Mouse (Mus musculus) midbrain, postnatal 0 days (tissue): ENCODE results near the gene Olfr716. TPM values are rescaled to one million over a fixed set of nuclear protein-coding genes. Genes with fewer than 3 reads are reported as not detected.
"Not testable (repeated sequence)": the region's sequence is repeated elsewhere in the genome, so short reads cannot be mapped to it uniquely, and the experiment has no call there.

Source experiments
- ATAC-seq: fragments of 200-750 bp; cut with Nextera tagmentation; 2 replicates; pipeline ENCODE4 v1.8.0; 2017; ENCODE audit warnings: moderate number of reproducible peaks, mild to moderate bottlenecking, moderate TSS enrichment, moderate library complexity; ENCODE audit not compliant: low FRiP score
- DNase-seq: peaks from one replicate; pipeline ENCODE4 v3.0.0-alpha.2; 2015; ENCODE audit warnings: low spot score
- H3K27ac ChIP-seq: fragments of 300-500 bp; sonication (generic); 2 replicates; pipeline ENCODE4 v1.5.1; 2014; ENCODE audit warnings: low read depth, mild to moderate bottlenecking, low read length, mixed read lengths
- H3K27me3 ChIP-seq: fragments of 300-500 bp; sonication (generic); 2 replicates; pipeline ENCODE4 v1.6.1; 2014; ENCODE audit warnings: low read length, control low read depth, mixed read lengths; ENCODE audit not compliant: insufficient read depth
- H3K36me3 ChIP-seq: fragments of 300-500 bp; sonication (generic); 2 replicates; pipeline ENCODE4 v1.6.1; 2014; ENCODE audit warnings: low read length, control low read depth, mixed read lengths; ENCODE audit not compliant: insufficient read depth
- H3K4me1 ChIP-seq: fragments of 300-500 bp; sonication (generic); 2 replicates; pipeline ENCODE4 v1.6.1; 2014; ENCODE audit warnings: mild to moderate bottlenecking, control low read depth, antibody characterized with exemption, low read length, mixed read lengths; ENCODE audit not compliant: insufficient read depth
- H3K4me2 ChIP-seq: fragments of 300-500 bp; sonication (generic); 2 replicates; pipeline ENCODE4 v1.6.1; 2014; ENCODE audit warnings: low read depth, mild to moderate bottlenecking, low read length, mixed read lengths; ENCODE audit not compliant: poor library complexity, severe bottlenecking
- H3K4me3 ChIP-seq: fragments of 300-500 bp; sonication (generic); 2 replicates; pipeline ENCODE4 v1.5.1; 2014; ENCODE audit warnings: low read depth, mild to moderate bottlenecking, low read length, moderate library complexity
- H3K9ac ChIP-seq: fragments of 300-500 bp; sonication (generic); replicated peaks from 2 replicates; pipeline ENCODE4 v1.6.1; 2014; ENCODE audit warnings: mild to moderate bottlenecking, low read length, moderate library complexity, mixed read lengths; ENCODE audit not compliant: poor library complexity, severe bottlenecking
- H3K9me3 ChIP-seq: fragments of 300-500 bp; sonication (generic); 2 replicates; pipeline ENCODE4 v1.6.1; 2016; ENCODE audit warnings: low read length, control low read depth
- CTCF ChIP-seq: IDR thresholded peaks from 2 replicates; pipeline ENCODE4 v1.5.1; 2016; ENCODE audit warnings: antibody characterized with exemption, mild to moderate bottlenecking
- WGBS: fragments of 180-500 bp; shearing (Covaris S2); extraction: QIAGEN DNeasy Blood & Tissue Kit; methylation state at CpG from one replicate; pipeline ENCODE4 v1.1.7; 2014; 5-methylcytosine and 5-hydroxymethylcytosine counted together
- polyA plus RNA-seq: library from polyadenylated mRNA; unstranded; fragments of >200 nt; fragmentation: Nextera tagmentation; extraction: Ambion mirVana; gene quantifications from 2 replicates; pipeline ENCODE4 v1.2.1, GENCODE M21; 2015
- total RNA-seq: library from RNA; depleted of rRNA; stranded (reverse); fragments of >200 nt; gene quantifications from 2 replicates; pipeline ENCODE4 v1.2.3, GENCODE M21; 2014; rRNA removed

Gene Olfr716
- total RNA-seq (not detected in 2 replicates), polyA plus RNA-seq (not detected in 2 replicates)

DNA sequence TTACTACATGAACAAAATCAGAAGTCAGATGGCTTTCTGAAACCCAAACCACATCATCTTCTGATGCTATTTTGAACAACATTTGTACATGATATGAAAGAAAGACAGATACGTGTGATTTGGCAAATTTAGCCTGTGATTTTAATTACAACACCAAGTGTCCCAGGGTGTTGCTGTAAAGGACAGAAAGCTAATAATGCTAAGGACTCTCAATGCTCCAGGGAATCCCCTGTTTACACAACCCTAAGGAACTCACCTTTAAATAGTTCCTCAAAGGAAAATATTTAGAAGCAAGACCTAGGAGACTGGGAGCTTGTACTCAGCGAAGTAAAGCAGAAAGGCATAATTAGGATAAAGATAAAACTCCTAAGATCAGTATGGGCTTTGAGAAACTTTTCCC, at the start of gene Olfr716:
Olfr716 (plus strand) TSS at position 301 of the 400 bp plus-strand sequence.
- H3K9ac ChIP-seq, H3K4me2 ChIP-seq, ATAC-seq, H3K4me1 ChIP-seq, H3K36me3 ChIP-seq, H3K4me3 ChIP-seq, H3K9me3 ChIP-seq, H3K27ac ChIP-seq, H3K27me3 ChIP-seq, DNase-seq: not testable (repeated sequence)
- WGBS: 74% methylated on average over 2 of the region's 2 CpGs

DNA sequence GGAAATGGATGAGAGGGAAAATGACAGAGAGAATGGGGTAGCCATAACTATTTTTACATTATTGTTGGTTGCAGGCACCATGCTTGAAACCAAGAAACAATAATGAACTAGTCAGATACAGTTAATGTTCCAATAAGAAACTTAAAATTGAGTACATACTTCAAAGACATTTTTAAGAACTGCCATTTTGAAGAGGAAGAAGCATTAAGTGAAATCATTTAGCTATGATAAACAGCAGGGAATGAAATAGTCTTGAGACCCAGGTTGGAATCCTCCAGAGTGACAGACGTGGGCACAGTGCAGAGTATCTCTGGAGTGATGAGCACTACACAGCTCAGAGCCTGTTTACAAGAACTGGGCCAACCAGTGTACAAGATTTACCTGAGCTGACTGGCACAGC, 45.2 kb upstream of the Olfr716 start, which contains the start of gene Olfr17:
Olfr17 (plus strand) TSS at position 301 of the 400 bp plus-strand sequence.
- no peak within 1 kb of the TSS for H3K9ac ChIP-seq
- H3K4me1 ChIP-seq: no peaks in the 10 kb centered on the region
- no peak within 1 kb of the TSS for H3K4me3 ChIP-seq
- H3K9me3 ChIP-seq: no peaks in the 10 kb centered on the region
- no peak within 1 kb of the TSS for H3K27ac ChIP-seq
- no peaks in the 10 kb centered on the region for H3K36me3 ChIP-seq
- DNase-seq: no peak
- no peak within 1 kb of the TSS for H3K4me2 ChIP-seq
- no peak for TF ChIP-seq CTCF
- no peaks in the 10 kb centered on the region for H3K27me3 ChIP-seq
- 55% methylated on average over 1 of the region's 1 CpGs for WGBS
- no peak for ATAC-seq

DNA sequence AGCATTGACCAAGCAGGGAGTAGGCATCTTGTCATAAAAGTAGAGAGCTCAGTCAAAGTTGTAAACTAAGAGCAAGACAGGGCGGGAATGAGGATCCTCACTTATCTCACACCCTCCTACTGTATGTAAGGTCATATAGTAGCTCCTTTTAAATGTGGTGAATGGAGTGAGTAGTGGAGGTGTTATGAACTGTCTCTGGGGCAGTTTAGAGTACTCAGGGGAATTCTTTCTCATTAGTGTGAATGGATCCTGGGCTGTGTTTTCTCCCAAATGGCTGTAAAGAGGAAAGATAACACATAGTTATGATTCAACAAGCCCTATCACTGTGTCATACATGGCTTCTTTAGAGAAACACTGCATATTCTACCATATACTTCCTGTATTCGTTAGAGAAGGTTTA, 27.9 kb upstream of the Olfr716 start, which contains the start of gene Olfr715b:
Olfr715b (minus strand) TSS at position 101 of the 400 bp plus-strand sequence.
- not testable (repeated sequence) for ATAC-seq, H3K27me3 ChIP-seq, H3K9ac ChIP-seq, DNase-seq, H3K27ac ChIP-seq, H3K4me3 ChIP-seq, H3K36me3 ChIP-seq, H3K9me3 ChIP-seq, H3K4me1 ChIP-seq, H3K4me2 ChIP-seq
- 91% methylated on average over 1 of the region's 2 CpGs for WGBS

DNA sequence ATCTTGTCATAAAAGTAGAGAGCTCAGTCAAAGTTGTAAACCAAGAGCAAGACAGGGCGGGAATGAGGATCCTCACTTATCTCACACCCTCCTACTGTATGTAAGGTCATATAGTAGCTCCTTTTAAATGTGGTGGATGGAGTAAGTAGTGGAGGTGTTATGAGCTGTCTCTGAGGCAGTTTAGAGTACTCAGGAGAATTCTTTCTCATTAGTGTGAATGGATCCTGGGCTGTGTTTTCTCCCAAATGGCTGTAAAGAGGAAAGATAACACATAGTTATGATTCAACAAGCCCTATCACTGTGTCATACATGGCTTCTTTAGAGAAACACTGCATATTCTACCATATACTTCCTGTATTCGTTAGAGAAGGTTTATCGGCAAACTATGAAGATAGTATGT, 7.1 kb upstream of the Olfr716 start, which contains the start of gene Olfr715:
Olfr715 (minus strand) TSS at position 101 of the 400 bp plus-strand sequence.
- not testable (repeated sequence) for H3K4me3 ChIP-seq, H3K36me3 ChIP-seq, H3K4me2 ChIP-seq, H3K9me3 ChIP-seq, H3K4me1 ChIP-seq, H3K27me3 ChIP-seq, H3K9ac ChIP-seq, DNase-seq, H3K27ac ChIP-seq, ATAC-seq
- WGBS: 90% methylated on average over 2 of the region's 3 CpGs

DNA sequence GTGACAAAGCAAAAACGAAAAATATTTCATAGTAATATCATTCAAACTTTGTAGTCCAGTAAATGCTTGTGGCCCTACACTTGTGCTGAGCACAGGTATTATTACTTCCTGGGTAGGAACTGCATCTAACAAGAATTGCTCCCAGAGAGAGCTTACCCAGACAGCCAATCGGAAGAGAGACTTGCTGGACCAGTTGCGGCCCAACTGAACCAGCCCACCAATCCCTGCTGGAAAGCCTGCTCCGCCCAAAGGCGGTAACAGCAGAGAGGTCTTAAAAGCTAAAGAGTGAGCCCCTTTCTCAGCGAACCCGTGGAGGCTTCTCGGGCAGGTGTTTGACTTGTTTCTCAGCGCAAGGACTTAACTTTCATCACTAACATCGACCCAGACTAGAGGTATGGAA, 28.6 kb downstream of the Olfr716 start, which contains the start of gene Nlrp14:
Nlrp14 (plus strand) TSS at position 301 of the 400 bp plus-strand sequence.
- WGBS: 85% methylated on average over 10 of the region's 10 CpGs
- no peaks in the 10 kb centered on the region for H3K36me3 ChIP-seq

DNA sequence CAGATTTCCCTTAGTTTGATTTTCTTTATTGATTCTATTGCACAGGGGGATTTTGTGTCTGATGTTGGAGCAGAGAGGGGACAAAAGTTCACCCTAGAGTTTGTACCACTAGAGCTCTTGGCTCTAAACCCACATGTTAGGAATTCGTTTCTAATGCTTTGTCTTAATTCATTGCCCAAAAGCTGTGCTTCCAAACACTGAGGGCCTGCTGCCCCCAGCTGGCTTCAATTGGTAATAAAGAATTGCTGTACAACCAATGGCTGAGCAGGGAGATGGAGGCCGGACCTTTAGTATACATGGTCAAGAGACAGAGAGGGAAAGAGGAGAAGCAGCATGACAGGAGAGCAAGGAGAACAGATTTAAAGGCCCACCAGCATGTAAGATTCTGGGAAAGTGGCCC, 42.3 kb downstream of the Olfr716 start:
- H3K36me3 ChIP-seq: no peaks in the 10 kb centered on the region
- no peak overlapping the region for H3K4me3 ChIP-seq
- no peaks in the 10 kb centered on the region for H3K27me3 ChIP-seq
- no peak overlapping the region for H3K9ac ChIP-seq
- no peak overlapping the region for H3K4me2 ChIP-seq
- DNase-seq (no peak), ATAC-seq (no peak)
- no peak overlapping the region for H3K27ac ChIP-seq
- 26% methylated on average over 2 of the region's 2 CpGs for WGBS
- TF ChIP-seq CTCF: no peak
- no peaks in the 10 kb centered on the region for H3K9me3 ChIP-seq
- no peaks in the 10 kb centered on the region for H3K4me1 ChIP-seq

More for the DNA sequence above, 28.6 kb downstream of the Olfr716 start, which contains the start of gene Nlrp14:
- no peak within 1 kb of the TSS for H3K4me3 ChIP-seq
- H3K9ac ChIP-seq: no peak within 1 kb of the TSS
- no peak within 1 kb of the TSS for H3K27ac ChIP-seq
- H3K4me2 ChIP-seq: no peak within 1 kb of the TSS
- no peak for TF ChIP-seq CTCF
- DNase-seq: no peak
- H3K9me3 ChIP-seq: no peaks in the 10 kb centered on the region
- H3K4me1 ChIP-seq: no peaks in the 10 kb centered on the region
- no peak for ATAC-seq
- no peaks in the 10 kb centered on the region for H3K27me3 ChIP-seq

Other genes with a start within 250 kb of the Olfr716 start
- not detected in 2 replicates for gene Olfr707, start 237.1 kb upstream of the Olfr716 start, total RNA-seq
- not detected in 2 replicates for gene Olfr707, start 237.1 kb upstream of the Olfr716 start, polyA plus RNA-seq
- not detected in 2 replicates for gene Olfr1532-ps1, start 230.3 kb upstream of the Olfr716 start, total RNA-seq
- not detected in 2 replicates for gene Olfr1532-ps1, start 230.3 kb upstream of the Olfr716 start, polyA plus RNA-seq
- not detected in 2 replicates for gene Olfr709-ps1, start 206.1 kb upstream of the Olfr716 start, total RNA-seq
- gene Olfr709-ps1, start 206.1 kb upstream of the Olfr716 start, polyA plus RNA-seq: not detected in 2 replicates
- gene Olfr710, start 190.0 kb upstream of the Olfr716 start, total RNA-seq: not detected in 2 replicates
- gene Olfr710, start 190.0 kb upstream of the Olfr716 start, polyA plus RNA-seq: not detected in 2 replicates
- gene Olfr6, start 174.4 kb upstream of the Olfr716 start, total RNA-seq: not detected in 2 replicates
- not detected in 2 replicates for gene Olfr6, start 174.4 kb upstream of the Olfr716 start, polyA plus RNA-seq
- gene Olfr711, start 162.9 kb upstream of the Olfr716 start, total RNA-seq: not detected in 2 replicates
- gene Olfr711, start 162.9 kb upstream of the Olfr716 start, polyA plus RNA-seq: not detected in 2 replicates
- gene Olfr2, start 132.3 kb upstream of the Olfr716 start, total RNA-seq: not detected in 2 replicates
- gene Olfr2, start 132.3 kb upstream of the Olfr716 start, polyA plus RNA-seq: not detected in 2 replicates
- not detected in 2 replicates for gene Olfr713, start 107.2 kb upstream of the Olfr716 start, total RNA-seq
- not detected in 2 replicates for gene Olfr713, start 107.2 kb upstream of the Olfr716 start, polyA plus RNA-seq
- gene Olfr714, start 67.3 kb upstream of the Olfr716 start, total RNA-seq: not detected in 2 replicates
- not detected in 2 replicates for gene Olfr714, start 67.3 kb upstream of the Olfr716 start, polyA plus RNA-seq
- not detected in 2 replicates for gene Olfr17, start 45.1 kb upstream of the Olfr716 start, total RNA-seq
- gene Olfr17, start 45.1 kb upstream of the Olfr716 start, polyA plus RNA-seq: not detected in 2 replicates
- not detected in 2 replicates for gene Olfr715b, start 28.0 kb upstream of the Olfr716 start, total RNA-seq
- gene Olfr715b, start 28.0 kb upstream of the Olfr716 start, polyA plus RNA-seq: not detected in 2 replicates
- not detected in 2 replicates for gene Olfr715, start 7.2 kb upstream of the Olfr716 start, total RNA-seq
- gene Olfr715, start 7.2 kb upstream of the Olfr716 start, polyA plus RNA-seq: not detected in 2 replicates
- not detected in 2 replicates for gene Nlrp14, start 28.7 kb downstream of the Olfr716 start, total RNA-seq
- not detected in 2 replicates for gene Nlrp14, start 28.7 kb downstream of the Olfr716 start, polyA plus RNA-seq
- gene Rbmxl2, start 71.1 kb downstream of the Olfr716 start, total RNA-seq: not detected in 2 replicates
- not detected in 2 replicates for gene Rbmxl2, start 71.1 kb downstream of the Olfr716 start, polyA plus RNA-seq
- gene Syt9, start 232.4 kb downstream of the Olfr716 start, total RNA-seq: 33.9 and 35.2 TPM in 2 replicates
- 14.2 and 14.7 TPM in 2 replicates for gene Syt9, start 232.4 kb downstream of the Olfr716 start, polyA plus RNA-seq